Mouse (Mus musculus) bone marrow macrophage, adult 2 months (primary cell): ENCODE results near the gene Mrnip.

Source experiments
- CTCF ChIP-seq: IDR thresholded peaks from 2 replicates; pipeline ENCODE4 v1.5.1; 2012; ENCODE audit warnings: low read depth, mild to moderate bottlenecking, low read length, moderate library complexity
- POLR2A ChIP-seq: IDR thresholded peaks from 2 replicates; pipeline ENCODE4 v1.6.1; 2012; ENCODE audit warnings: mild to moderate bottlenecking, low read depth, low read length, borderline replicate concordance

DNA sequence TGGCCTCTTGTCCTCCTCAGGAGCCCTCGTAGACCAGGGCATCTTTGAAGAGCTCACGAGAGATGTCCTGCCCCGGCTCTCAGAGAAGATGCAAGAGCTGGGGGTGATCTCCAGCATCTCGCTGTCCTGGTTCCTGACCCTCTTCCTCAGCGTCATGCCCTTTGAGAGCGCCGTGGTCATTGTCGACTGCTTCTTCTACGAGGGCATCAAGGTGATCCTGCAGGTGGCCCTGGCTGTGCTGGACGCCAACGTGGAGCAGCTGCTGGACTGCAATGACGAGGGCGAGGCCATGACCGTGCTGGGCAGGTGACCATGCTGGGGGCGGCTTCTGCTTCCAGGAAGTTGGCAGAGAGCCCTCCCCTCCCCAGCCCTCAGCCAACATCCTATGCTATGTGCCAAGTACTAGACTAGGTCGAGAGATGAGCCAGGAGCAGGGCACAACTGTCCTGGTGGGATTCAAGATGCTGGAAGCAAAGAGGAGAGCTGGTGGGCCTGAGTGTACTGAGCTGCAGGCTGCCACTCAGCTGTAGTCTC lies 17.5 kb upstream of the Mrnip start:
- no peak for TF ChIP-seq POLR2A
- no peak for TF ChIP-seq CTCF
